Mouse (Mus musculus): ENCODE data around the gene Pskh1. TPM values are rescaled to one million over a fixed set of nuclear protein-coding genes. Genes with fewer than 3 reads are reported as not detected.

Gene Pskh1
- polyA plus RNA-seq, 1 experiment from 2014 or later = 21.5 TPM

DNA sequence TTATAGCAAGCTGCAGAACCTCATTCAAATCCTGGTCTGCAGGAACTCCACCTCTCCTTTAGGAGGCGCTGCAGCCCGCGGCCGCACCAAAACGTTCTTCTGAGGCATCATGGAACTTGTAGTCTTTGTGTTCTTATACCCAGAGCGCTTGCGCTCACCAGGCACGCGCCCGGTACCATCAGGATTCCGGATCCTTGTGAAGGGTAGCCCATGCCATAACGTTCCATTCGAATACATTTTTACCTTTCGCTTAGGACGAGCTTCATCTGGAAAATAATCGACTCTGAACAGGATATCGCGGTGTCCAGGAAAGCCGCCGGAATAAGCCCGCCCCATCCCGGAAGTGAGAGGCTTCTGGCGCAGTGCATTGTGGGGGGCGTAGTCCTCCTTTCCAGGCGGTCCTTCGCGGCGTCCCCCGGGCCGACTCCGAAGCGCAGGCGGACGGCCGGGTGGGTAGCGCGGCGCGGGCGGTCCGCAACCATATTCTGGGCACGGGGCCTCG lies 45.5 kb upstream of the Pskh1 start, which contains the start of gene Thap11:
Gene Thap11 (plus strand): TSS at position 418 of the 502 bp plus-strand sequence.
- Histone ChIP-seq H3K27me3 (replicated peaks; ENCODE audit: insufficient read depth, low read length) (no peaks in the 10 kb centered on the region), H3K27ac (ENCODE audit: low read length) (peak within 1 kb of the TSS; percentile 85), H3K9me3 (ENCODE audit: low read length) (no peaks in the 10 kb centered on the region), H3K36me3 (ENCODE audit: insufficient read depth, low read length) (no peaks in the 10 kb centered on the region), H3K4me1 (ENCODE audit: insufficient read depth, low read depth, low read length) (peaks cover 25% of the 10 kb centered on the region), H3K9ac (replicated peaks; ENCODE audit: low read depth) (peak within 1 kb of the TSS; percentile 70), H3K4me2 (replicated peaks; ENCODE audit: low read depth, low read length) (peak within 1 kb of the TSS; percentile 96), H3K4me3 (ENCODE audit: low read depth, low read length) (peak within 1 kb of the TSS; percentile 83)
- DNase-seq (ENCODE audit: low spot score) = peak; percentile 97
- ATAC-seq = peak; percentile 94
- under 1% methylated on average over 43 of the region's 43 CpGs for WGBS
- TF ChIP-seq CTCF (IDR thresholded peaks at IDR 0.05) = peak; percentile 82
- TF ChIP-seq EP300 (IDR thresholded peaks at IDR 0.05) = peak; percentile 34; the same call in 1 of the 2 replicates

DNA sequence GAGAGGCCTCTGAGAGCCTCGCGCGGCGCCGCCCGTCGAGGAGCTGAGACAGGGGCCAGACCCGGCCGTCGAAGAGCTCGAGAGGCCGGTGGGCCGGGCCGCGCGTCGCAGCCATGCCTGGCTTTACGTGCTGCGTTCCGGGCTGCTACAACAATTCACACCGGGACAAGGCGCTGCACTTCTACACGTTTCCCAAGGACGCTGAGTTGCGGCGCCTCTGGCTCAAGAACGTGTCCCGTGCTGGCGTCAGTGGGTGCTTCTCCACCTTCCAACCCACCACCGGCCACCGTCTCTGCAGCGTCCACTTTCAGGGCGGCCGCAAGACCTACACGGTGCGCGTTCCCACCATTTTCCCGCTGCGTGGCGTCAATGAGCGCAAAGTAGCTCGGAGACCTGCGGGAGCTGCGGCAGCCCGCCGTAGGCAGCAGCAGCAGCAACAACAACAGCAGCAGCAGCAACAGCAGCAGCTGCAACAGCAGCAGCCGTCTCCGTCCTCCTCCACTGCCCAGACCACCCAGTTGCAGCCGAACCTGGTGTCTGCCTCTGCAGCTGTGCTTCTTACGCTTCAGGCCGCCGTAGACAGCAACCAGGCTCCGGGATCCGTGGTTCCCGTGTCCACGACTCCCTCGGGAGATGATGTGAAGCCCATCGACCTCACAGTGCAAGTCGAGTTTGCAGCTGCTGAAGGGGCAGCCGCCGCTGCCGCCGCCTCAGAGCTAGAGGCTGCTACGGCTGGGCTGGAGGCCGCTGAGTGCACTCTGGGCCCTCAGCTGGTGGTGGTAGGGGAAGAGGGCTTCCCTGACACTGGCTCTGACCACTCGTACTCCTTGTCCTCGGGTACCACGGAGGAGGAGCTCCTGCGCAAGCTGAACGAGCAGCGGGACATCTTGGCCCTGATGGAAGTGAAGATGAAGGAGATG lies 44.7 kb upstream of the Pskh1 start:
- ATAC-seq = peak; percentile 48
- DNase-seq (ENCODE audit: low spot score) = peak; percentile 51

DNA sequence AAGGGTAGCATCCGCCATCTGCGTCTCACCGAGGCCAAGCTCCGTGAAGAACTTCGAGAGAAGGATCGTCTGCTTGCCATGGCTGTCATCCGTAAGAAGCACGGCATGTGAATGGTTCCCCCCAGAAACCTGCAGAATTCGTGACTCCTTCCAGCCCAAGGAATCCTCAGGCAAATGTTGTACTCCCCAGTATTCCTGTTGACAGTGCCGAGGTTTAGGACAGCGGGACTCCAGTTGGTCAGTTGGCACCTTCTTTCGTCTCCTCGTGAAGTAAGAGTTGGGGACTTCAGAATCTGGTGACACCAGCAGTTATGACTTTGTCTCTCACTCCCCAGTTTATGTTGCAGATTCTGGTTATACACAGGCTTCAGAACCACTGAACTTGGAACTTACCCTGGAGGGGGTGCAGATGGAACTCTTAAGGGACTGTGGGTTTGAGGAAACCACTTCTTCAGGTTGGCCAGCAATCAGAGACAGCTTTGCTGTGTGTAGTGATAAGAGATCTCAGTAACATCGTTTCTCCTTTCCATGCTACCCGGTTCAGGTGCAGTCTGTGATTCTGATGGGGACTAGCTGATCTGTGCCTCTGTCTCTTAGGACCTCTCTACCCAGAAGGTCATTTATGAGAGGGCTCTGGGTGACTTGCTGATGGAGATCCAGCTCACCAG lies 43.9 kb upstream of the Pskh1 start:
- Histone ChIP-seq H3K36me3 (ENCODE audit: insufficient read depth, low read length) (no peaks in the 10 kb centered on the region), H3K27ac (ENCODE audit: low read length) (peak overlapping the region; percentile 85), H3K4me3 (ENCODE audit: low read depth, low read length) (peak overlapping the region; percentile 83), H3K9me3 (ENCODE audit: low read length) (no peaks in the 10 kb centered on the region), H3K9ac (replicated peaks; ENCODE audit: low read depth) (peak overlapping the region; percentile 70), H3K4me2 (replicated peaks; ENCODE audit: low read depth, low read length) (peak overlapping the region; percentile 96), H3K4me1 (ENCODE audit: insufficient read depth, low read depth, low read length) (peaks cover 25% of the 10 kb centered on the region), H3K27me3 (replicated peaks; ENCODE audit: insufficient read depth, low read length) (no peaks in the 10 kb centered on the region)
- ATAC-seq = no peak
- no peak for DNase-seq (ENCODE audit: low spot score)
- 6% methylated on average over 15 of the region's 15 CpGs for WGBS
- TF ChIP-seq EP300 (IDR thresholded peaks at IDR 0.05) (no peak), CTCF (IDR thresholded peaks at IDR 0.05) (no peak)

More for the DNA sequence above, 44.7 kb upstream of the Pskh1 start:
- H3K4me2 ChIP-seq (replicated peaks; ENCODE audit: low read depth, low read length) = peak overlapping the region; percentile 96
- no peaks in the 10 kb centered on the region for H3K9me3 ChIP-seq (ENCODE audit: low read length)
- H3K4me3 ChIP-seq (ENCODE audit: low read depth, low read length) = peak overlapping the region; percentile 83
- H3K9ac ChIP-seq (replicated peaks; ENCODE audit: low read depth) = peak overlapping the region; percentile 70
- TF ChIP-seq CTCF (IDR thresholded peaks at IDR 0.05) (0 out of 2 replicates have a peak, but pooled peaks have one; percentile 22), EP300 (IDR thresholded peaks at IDR 0.05) (no peak)
- peaks cover 25% of the 10 kb centered on the region for H3K4me1 ChIP-seq (ENCODE audit: insufficient read depth, low read depth, low read length)
- no peaks in the 10 kb centered on the region for H3K36me3 ChIP-seq (ENCODE audit: insufficient read depth, low read length)
- no peaks in the 10 kb centered on the region for H3K27me3 ChIP-seq (replicated peaks; ENCODE audit: insufficient read depth, low read length)
- H3K27ac ChIP-seq (ENCODE audit: low read length) = peak overlapping the region; percentile 85
- 2% methylated on average over 70 of the region's 71 CpGs for WGBS

DNA sequence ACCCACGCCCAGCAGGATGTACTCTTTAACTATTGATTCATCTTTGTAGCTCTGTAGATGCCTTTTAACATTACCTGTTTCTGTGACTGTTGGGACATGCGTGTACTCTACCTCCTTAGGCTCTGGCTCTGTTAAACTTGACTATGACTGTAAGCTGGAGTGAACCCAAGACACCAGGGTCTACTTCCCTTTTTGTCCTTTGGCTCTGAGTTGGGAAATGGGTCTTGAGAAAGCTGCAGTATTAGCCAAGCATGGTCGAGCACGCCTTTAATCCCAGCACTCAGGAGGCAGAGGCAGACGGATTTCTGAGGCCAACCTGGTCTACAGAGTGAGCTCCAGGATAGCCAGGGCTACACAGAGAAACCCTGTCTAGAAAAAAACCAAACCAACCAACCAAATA lies 41.7 kb upstream of the Pskh1 start:
- no peaks in the 10 kb centered on the region for H3K9me3 ChIP-seq (ENCODE audit: low read length)
- no peak overlapping the region for H3K4me3 ChIP-seq (ENCODE audit: low read depth, low read length)
- 86% methylated on average over 5 of the region's 5 CpGs for WGBS
- no peaks in the 10 kb centered on the region for H3K36me3 ChIP-seq (ENCODE audit: insufficient read depth, low read length)
- no peak overlapping the region for H3K27ac ChIP-seq (ENCODE audit: low read length)
- H3K4me1 ChIP-seq (ENCODE audit: insufficient read depth, low read depth, low read length) = peaks cover 30% of the 10 kb centered on the region
- TF ChIP-seq EP300 (IDR thresholded peaks at IDR 0.05) (no peak), CTCF (IDR thresholded peaks at IDR 0.05) (no peak)
- ATAC-seq (no peak), DNase-seq (ENCODE audit: low spot score) (peak; percentile 47)
- no peaks in the 10 kb centered on the region for H3K27me3 ChIP-seq (replicated peaks; ENCODE audit: insufficient read depth, low read length)
- H3K9ac ChIP-seq (replicated peaks; ENCODE audit: low read depth) = no peak overlapping the region
- H3K4me2 ChIP-seq (replicated peaks; ENCODE audit: low read depth, low read length) = no peak overlapping the region

DNA sequence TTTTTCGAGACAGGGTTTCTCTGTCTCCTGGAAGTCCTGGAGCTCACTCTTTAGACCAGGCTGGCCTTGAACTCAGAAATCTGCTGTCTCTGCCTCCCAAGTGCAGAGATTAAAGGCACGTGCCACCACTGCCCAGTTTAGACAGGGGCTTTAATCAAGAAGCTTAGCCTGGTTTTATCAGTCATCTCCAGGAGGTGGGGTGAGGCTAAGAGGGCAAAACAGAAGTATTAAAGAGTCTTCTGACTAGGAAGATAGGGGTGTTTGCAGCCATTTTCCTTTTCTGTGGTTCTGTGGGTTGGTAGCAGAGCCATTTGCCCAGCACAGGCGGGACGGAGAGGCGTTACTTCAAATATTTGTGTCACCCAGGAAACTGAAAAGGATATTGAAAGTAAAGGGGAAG lies 40.9 kb upstream of the Pskh1 start:
- Histone ChIP-seq H3K9me3 (ENCODE audit: low read length) (no peaks in the 10 kb centered on the region), H3K36me3 (ENCODE audit: insufficient read depth, low read length) (no peaks in the 10 kb centered on the region), H3K27ac (ENCODE audit: low read length) (peak overlapping the region; percentile 83), H3K4me3 (ENCODE audit: low read depth, low read length) (no peak overlapping the region), H3K27me3 (replicated peaks; ENCODE audit: insufficient read depth, low read length) (no peaks in the 10 kb centered on the region), H3K4me1 (ENCODE audit: insufficient read depth, low read depth, low read length) (peaks cover 30% of the 10 kb centered on the region), H3K4me2 (replicated peaks; ENCODE audit: low read depth, low read length) (no peak overlapping the region; the same call in 1 of the 2 replicates), H3K9ac (replicated peaks; ENCODE audit: low read depth) (no peak overlapping the region)
- TF ChIP-seq EP300 (IDR thresholded peaks at IDR 0.05) (no peak), CTCF (IDR thresholded peaks at IDR 0.05) (no peak)
- ATAC-seq (no peak), DNase-seq (ENCODE audit: low spot score) (no peak)
- WGBS = 45% methylated on average over 5 of the region's 5 CpGs

All from lung, postnatal 0 days (tissue).